Mouse (Mus musculus) small intestine, adult 2 months (tissue): ENCODE measurements around the gene Tcf12.

ENCODE experiments used
- CTCF ChIP-seq: fragments of 200-500 bp; IDR thresholded peaks from 2 replicates; pipeline ENCODE4 v1.5.1; 2012; ENCODE audit warnings: low read depth, mild to moderate bottlenecking, control low read depth, inconsistent platforms, low read length, moderate library complexity, mixed read lengths; ENCODE audit not compliant: insufficient replicate concordance, insufficient read length; ENCODE audit errors: extremely low read depth
- POLR2A ChIP-seq: fragments of 200-500 bp; IDR thresholded peaks from 2 replicates; pipeline ENCODE4 v1.6.1; 2012; ENCODE audit warnings: low read depth, mild to moderate bottlenecking, control low read depth, inconsistent platforms, low read length, moderate library complexity

DNA sequence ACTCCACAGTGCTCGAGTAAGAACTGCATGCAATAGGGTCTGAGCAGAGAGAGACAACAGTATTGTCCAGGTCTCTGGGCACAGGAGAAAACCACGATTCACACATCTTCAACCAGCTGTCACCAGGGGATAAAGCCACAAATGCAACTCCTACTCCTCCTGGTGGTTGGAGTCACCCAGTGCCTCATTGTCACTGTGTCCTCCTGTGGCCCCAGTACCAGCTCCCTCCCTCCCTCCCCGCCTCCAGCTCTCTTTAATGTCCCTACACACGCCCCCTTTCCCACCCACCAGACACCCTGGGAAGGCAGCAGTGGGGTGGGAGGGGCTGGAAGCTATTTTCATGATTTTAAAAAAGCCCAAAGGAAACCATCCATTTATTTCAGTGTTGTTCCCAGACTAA is 299.3 kb downstream of the Tcf12 start:
- TF ChIP-seq CTCF (no peak), POLR2A (no peak)
